Mouse (Mus musculus): ENCODE data around the gene Spag9. TPM values are rescaled to one million over a fixed set of nuclear protein-coding genes. Genes with fewer than 3 reads are reported as not detected.

Gene Spag9
- polyA plus RNA-seq (2012): 13.0 and 18.2 TPM in 2 replicates

DNA sequence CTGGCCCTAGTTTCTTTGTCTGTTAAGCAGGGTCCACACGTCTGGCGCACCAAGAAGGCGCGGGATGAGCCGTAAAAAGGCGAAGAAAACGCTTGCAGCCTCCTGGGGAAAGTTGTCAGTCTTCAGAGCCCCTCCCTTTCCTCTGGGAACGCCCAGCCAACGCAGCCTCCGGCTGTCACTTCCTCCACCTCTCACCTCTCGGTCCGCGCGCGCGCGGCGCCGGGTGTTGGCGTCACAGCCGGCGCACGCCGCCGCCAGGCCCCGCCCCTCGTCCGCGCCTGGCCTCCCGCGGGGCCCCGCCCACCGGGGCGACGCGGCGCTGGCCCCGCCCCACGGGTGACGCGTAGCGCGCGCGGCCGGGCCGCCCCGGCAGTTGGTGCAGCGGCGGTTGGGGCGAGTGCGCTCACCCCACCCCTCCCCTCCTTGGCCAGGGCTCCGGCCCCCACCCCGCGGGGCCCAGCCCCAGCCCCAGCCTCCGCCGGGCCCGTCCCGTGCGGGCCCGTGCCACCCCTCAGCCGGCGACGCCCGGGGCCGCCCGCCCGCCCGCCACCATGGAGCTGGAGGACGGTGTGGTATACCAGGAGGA lies at the start of gene Spag9:
Spag9 (plus strand) TSS at position 372 of the 586 bp plus-strand sequence.

GRCm38 (mm10) chr11:93956159-93956558 lies 39.7 kb upstream of the Spag9 start, which contains the start of gene Nme2:
Nme2 (minus strand) TSS chr11:93956259.

DNA sequence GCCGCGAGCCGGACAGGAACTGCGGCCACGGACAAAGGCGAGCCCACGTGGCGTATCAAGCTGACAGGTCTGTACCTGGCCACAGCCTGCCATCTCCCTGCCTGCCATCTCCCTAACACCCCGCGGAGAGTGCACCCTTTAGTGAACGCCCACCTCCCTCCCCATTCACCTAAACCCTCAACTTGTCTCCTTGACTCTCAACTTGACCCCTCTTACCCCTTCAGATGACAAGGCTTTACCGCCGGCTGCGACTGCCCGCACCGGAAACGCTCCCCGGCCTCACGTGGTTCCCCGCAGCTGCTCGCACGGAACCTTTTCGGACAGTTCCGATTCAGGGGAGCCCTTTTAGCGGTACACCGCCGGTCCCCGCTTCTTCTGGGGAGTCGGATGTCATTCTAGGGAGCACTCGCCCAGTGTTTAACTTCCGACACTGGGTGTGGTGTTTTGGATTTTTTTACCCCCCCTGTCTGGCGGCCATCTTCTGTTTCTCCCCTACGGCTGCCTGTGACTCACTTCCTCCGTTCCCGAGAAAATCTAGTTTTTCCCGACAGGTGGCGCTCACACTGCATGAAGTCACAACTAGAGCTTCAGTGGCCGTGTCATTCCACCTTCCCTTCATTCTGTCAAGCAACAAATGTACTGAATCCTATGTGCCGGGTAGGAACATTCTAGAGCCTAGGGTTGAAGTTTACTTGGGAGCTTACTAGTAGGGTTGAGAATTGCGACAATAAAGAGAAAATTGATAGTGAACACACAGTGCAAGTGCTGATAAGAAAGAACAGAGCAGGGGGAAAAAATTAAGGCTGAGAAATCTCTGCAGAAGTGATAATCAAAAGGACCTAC lies 27.7 kb upstream of the Spag9 start, which contains the start of the genes Gm20390 and Nme1:
Gm20390 (minus strand) TSS at position 289 of the 843 bp plus-strand sequence.
Nme1 (minus strand) TSS at position 517 of the 843 bp plus-strand sequence.

Other genes starting within 250 kb of the Spag9 start
- 31.8 and 42.6 TPM in 2 replicates for gene Utp18, start 110.3 kb upstream of the Spag9 start, polyA plus RNA-seq (2012)
- 22.0 and 22.5 TPM in 2 replicates for gene Mbtd1, start 110.2 kb upstream of the Spag9 start, polyA plus RNA-seq (2012)
- gene Nme2, start 39.8 kb upstream of the Spag9 start, polyA plus RNA-seq (2012): 238 and 264 TPM in 2 replicates
- 349 and 378 TPM in 2 replicates for gene Gm20390, start 27.8 kb upstream of the Spag9 start, polyA plus RNA-seq (2012)
- 6.3 and 7.8 TPM in 2 replicates for gene Nme1, start 27.6 kb upstream of the Spag9 start, polyA plus RNA-seq (2012)
- gene Tob1, start 215.4 kb downstream of the Spag9 start, polyA plus RNA-seq (2012): 21.7 and 23.1 TPM in 2 replicates
- 0.57 and 0.74 TPM in 2 replicates for gene Wfikkn2, start 249.9 kb downstream of the Spag9 start, polyA plus RNA-seq (2012)

Measured in megakaryocyte-erythroid progenitor cell, adult 5 weeks (primary cell).